ENCODE assay signal across 12 mouse cellular contexts in the genomic region with DNA sequence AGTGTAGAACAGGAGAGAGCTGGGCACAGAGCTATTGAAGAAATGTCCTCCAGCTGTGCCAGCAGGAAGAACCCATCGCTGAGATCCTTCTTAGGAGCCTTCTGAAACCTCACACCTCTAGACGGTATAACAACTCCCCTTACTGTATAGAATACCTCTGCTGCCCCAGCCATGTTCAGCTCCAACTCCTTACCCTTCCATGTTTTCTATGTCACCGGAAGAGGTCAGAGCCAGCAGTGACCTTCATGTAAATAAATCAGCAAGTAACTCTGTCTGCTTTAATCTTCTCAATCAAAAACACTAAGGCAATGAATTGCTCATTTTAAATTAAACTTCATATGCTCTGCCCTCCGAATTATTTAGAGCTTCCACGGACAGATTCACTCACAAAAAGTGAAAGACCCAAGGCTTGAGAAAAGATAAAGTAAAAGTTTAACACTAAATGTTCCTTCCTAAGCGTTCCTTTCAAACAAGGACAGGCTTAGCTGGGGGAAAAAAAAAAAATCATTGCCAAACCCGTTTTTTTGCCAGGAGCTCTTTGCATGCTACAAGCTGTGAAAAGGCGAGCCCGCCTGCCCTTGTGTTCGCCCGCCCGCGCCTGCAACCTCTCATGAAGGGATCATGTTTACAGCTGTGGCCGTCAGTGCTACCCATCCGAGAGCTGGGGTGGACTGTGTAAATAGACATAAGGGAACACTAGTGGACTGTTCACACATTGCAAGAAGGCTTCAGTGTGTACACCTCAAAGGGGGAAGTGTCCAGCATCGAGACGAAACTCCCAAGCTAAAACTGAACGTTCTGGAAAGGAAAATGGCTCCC. TPM values are rescaled to one million over a fixed set of nuclear protein-coding genes. Genes with fewer than 3 reads are reported as not detected.
DNase-seq lines count a peak whose midpoint lies in the region; ATAC-seq and TF ChIP-seq lines count a peak whose summit lies in the region.
"Had no signal": no experiment of that assay in that cellular context is flagged by ENCODE, and none has a peak within 500 bp of the region (broad histone marks: within the 10 kb centered on the region; RNA-seq: fewer than 3 reads in every experiment).

No protein-coding gene starts in this region.

- no peak overlapping the region for H3K4me3 ChIP-seq in limb, embryonic 14.5 days (replicated peaks; ENCODE audit: low read length)
- H3K4me3 ChIP-seq in forebrain, embryonic 13.5 days = no peak overlapping the region
- H3K4me3 ChIP-seq: heart, embryonic 13.5 days had no signal

- WGBS in limb, embryonic 14.5 days = 18% methylated on average over 18 of the region's 18 CpGs
- 58% methylated on average over 18 of the region's 18 CpGs for WGBS in forebrain, embryonic 13.5 days

- no peaks in the 10 kb centered on the region for H3K36me3 ChIP-seq in limb, embryonic 14.5 days (ENCODE audit: control insufficient read depth, insufficient read depth, low read length)
- H3K36me3 ChIP-seq in forebrain, embryonic 13.5 days (ENCODE audit: poor library complexity, severe bottlenecking) = no peaks in the 10 kb centered on the region
- H3K36me3 ChIP-seq: heart, embryonic 13.5 days had no signal

- H3K9ac ChIP-seq in limb, embryonic 14.5 days (ENCODE audit: low read depth, low read length, severe bottlenecking) = no peak overlapping the region
- no peak overlapping the region for H3K9ac ChIP-seq in forebrain, embryonic 13.5 days
- H3K9ac ChIP-seq: heart, embryonic 13.5 days had no signal

- H3K27me3 ChIP-seq in limb, embryonic 14.5 days (ENCODE audit: control insufficient read depth, insufficient read depth, low read length) = no peaks in the 10 kb centered on the region
- no peaks in the 10 kb centered on the region for H3K27me3 ChIP-seq in forebrain, embryonic 13.5 days
- H3K27me3 ChIP-seq: heart, embryonic 13.5 days had no signal

- no peak for ATAC-seq in limb, embryonic 14.5 days (ENCODE audit: low FRiP score, low read depth)
- ATAC-seq in forebrain, embryonic 13.5 days = no peak

- 0 out of 2 replicates have a peak, but pooled peaks cover 6% of the 10 kb centered on the region for H3K4me1 ChIP-seq in limb, embryonic 14.5 days (ENCODE audit: control insufficient read depth, insufficient read depth, low read length)
- peaks cover 17% of the 10 kb centered on the region for H3K4me1 ChIP-seq in forebrain, embryonic 13.5 days

- no peak for TF ChIP-seq POLR2A in limb, embryonic 14.5 days (IDR thresholded peaks at IDR 0.05; ENCODE audit: borderline replicate concordance, extremely low read depth, insufficient read depth, insufficient read length)

- 0 out of 2 replicates have a peak overlapping the region, but pooled peaks have one; percentile 17 for H3K4me2 ChIP-seq in limb, embryonic 14.5 days (replicated peaks; ENCODE audit: low read depth, low read length, severe bottlenecking)
- no peak overlapping the region for H3K4me2 ChIP-seq in forebrain, embryonic 13.5 days
- H3K4me2 ChIP-seq: heart, embryonic 13.5 days had no signal

- H3K27ac ChIP-seq in limb, embryonic 14.5 days (replicated peaks; ENCODE audit: low read depth, low read length) = no peak overlapping the region
- no peak overlapping the region for H3K27ac ChIP-seq in forebrain, embryonic 13.5 days
- H3K27ac ChIP-seq: heart, embryonic 13.5 days had no signal

- H3K9me3 ChIP-seq in limb, embryonic 14.5 days (ENCODE audit: control insufficient read depth, low read length) = no peaks in the 10 kb centered on the region
- no peaks in the 10 kb centered on the region for H3K9me3 ChIP-seq in forebrain, embryonic 13.5 days (replicated peaks)
- H3K9me3 ChIP-seq: heart, embryonic 13.5 days had no signal

- peak; percentile 17 for DNase-seq in gastrocnemius, adult 18-20 months (ENCODE audit: low spot score)
- no peak for DNase-seq in gastrocnemius, postnatal 25 days
- peak; percentile 19 for DNase-seq in R1 (ENCODE audit: low read depth, low spot score)
- DNase-seq in forelimb bud, embryonic 11.5 days (ENCODE audit: low read depth, low spot score) = peak; percentile 51
- DNase-seq in limb, embryonic 14.5 days (ENCODE audit: low spot score) = no peak
- no peak for DNase-seq in right cerebral cortex, postnatal 4 days
- DNase-seq in layer of hippocampus, postnatal 36 days = no peak
- DNase-seq: cerebellum, postnatal 36 days; spleen, adult 18-20 months had no signal

RNA-seq across cellular contexts. Expression of a gene that starts 0.7 kb away (rescaled TPM):
- not detected for total RNA-seq in gastrocnemius, adult 18-20 months (2021)
- not detected for total RNA-seq in gastrocnemius, postnatal 25 days (2021)
- 2.0 and 2.5 TPM in 2 replicates for polyA plus RNA-seq in limb, embryonic 14.5 days (2012; rRNA removed)
- polyA plus RNA-seq in limb, embryonic 14.5 days (2014; fragmentation: Nextera tagmentation; extraction: Ambion mirVana) = 0.90 and 1.3 TPM in 2 replicates
- total RNA-seq in layer of hippocampus, postnatal 36 days (2021) = under 1 TPM in 1 of 2 experiments, not detected in 1; 0.28 TPM
- polyA plus RNA-seq in forebrain, embryonic 13.5 days (2015; fragmentation: Nextera tagmentation; extraction: Ambion mirVana) = 0.28 TPM in 1 of 2 replicates, not detected in the other
- total RNA-seq: CH12.LX had no signal
- polyA plus RNA-seq: heart, embryonic 13.5 days had no signal

RNA-seq across cellular contexts. Expression of a gene that starts 29.1 kb away (rescaled TPM):
- total RNA-seq in gastrocnemius, adult 18-20 months (2021) = under 1 TPM; 0.64 to 0.81 TPM
- total RNA-seq in gastrocnemius, postnatal 25 days (2021) = 1 to 10 TPM in 1 of 2 experiments, under 1 TPM in 1; 0.59 to 1.4 TPM
- 21.1 and 22.8 TPM in 2 replicates for polyA plus RNA-seq in limb, embryonic 14.5 days (2012; rRNA removed)
- 15.6 and 18.0 TPM in 2 replicates for polyA plus RNA-seq in limb, embryonic 14.5 days (2014; fragmentation: Nextera tagmentation; extraction: Ambion mirVana)
- 1 to 10 TPM; 2.8 TPM for total RNA-seq in layer of hippocampus, postnatal 36 days (2021)
- 14.4 and 18.5 TPM in 2 replicates for polyA plus RNA-seq in forebrain, embryonic 13.5 days (2015; fragmentation: Nextera tagmentation; extraction: Ambion mirVana)

RNA-seq across cellular contexts. Expression of a gene that starts 29.2 kb away (rescaled TPM):
- 1 to 10 TPM; 2.9 to 3.9 TPM for total RNA-seq in gastrocnemius, adult 18-20 months (2021)
- total RNA-seq in gastrocnemius, postnatal 25 days (2021) = 1 to 10 TPM; 3.1 to 4.1 TPM
- polyA plus RNA-seq in limb, embryonic 14.5 days (2012; rRNA removed) = 7.6 and 7.9 TPM in 2 replicates
- 10.9 and 13.0 TPM in 2 replicates for polyA plus RNA-seq in limb, embryonic 14.5 days (2014; fragmentation: Nextera tagmentation; extraction: Ambion mirVana)
- total RNA-seq in layer of hippocampus, postnatal 36 days (2021) = 10 to 100 TPM; 12.3 to 13.0 TPM
- polyA plus RNA-seq in forebrain, embryonic 13.5 days (2015; fragmentation: Nextera tagmentation; extraction: Ambion mirVana) = 26.2 and 27.4 TPM in 2 replicates

Comparison
In these comparisons a context has a peak if more than half of its experiments do, and no peak if none do; other contexts are left out.
1. DNase-seq: peak in gastrocnemius, adult 18-20 months (single experiment), R1 (single experiment) and forelimb bud, embryonic 11.5 days (single experiment); none in gastrocnemius, postnatal 25 days (single experiment), limb, embryonic 14.5 days (single experiment), right cerebral cortex, postnatal 4 days (single experiment) and layer of hippocampus, postnatal 36 days (0 of 2).